Mouse (Mus musculus): Measurements from ENCODE around the gene Fer.

DNA sequence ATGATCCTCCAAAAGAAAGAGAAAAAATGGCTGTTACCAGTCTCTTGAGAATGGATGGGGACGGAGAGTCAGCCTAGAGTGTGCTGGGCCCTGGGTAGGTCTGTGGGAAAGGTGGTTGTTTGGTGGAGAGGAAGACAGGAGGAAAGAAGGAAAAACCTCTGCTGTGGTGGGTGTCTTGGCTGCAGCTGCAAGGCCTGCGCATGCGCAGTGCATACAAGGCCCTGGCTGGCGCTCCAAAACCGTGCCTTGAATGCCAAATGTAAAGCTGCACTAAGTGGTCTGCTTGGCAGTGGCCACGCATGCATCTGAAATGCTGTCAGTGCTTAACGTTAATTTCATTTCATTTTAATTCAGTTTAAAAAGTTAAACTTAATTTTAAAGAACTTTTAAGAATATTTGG is 214.5 kb downstream of the Fer start:
- no peak for TF ChIP-seq POLR2A (IDR thresholded peaks at IDR 0.05; ENCODE audit: low read depth, low read length)
- TF ChIP-seq CTCF (IDR thresholded peaks at IDR 0.05; ENCODE audit: borderline replicate concordance, insufficient read depth, low read length), result no peak
